Mouse (Mus musculus) heart, postnatal 14 days (tissue): ENCODE measurements around the gene Osbpl6. TPM values are rescaled to one million over a fixed set of nuclear protein-coding genes. Genes with fewer than 3 reads are reported as not detected.

Source experiments
- DNase-seq, 2 experiments: peaks; one replicate each; pipeline ENCODE4 v3.0.0; 2021 to 2022
- intact Hi-C: fragments of 180-260 bp; cut with DNase I; formaldehyde crosslinking; loops from one replicate; pipeline ENCODE4 v1.15.1; 2025
- total RNA-seq, 2 experiments: library from RNA; stranded (reverse); gene quantifications; 2 replicates each; pipeline ENCODE4 v1.2.3; 2021

Osbpl6 gene
- total RNA-seq, 2 experiments from 2014 or later: 5.7 to 10.4 TPM

GRCm38 (mm10) chr2:76548836-76549235, 142.5 kb downstream of the Osbpl6 start:
- DNase-seq: no peak
- intact Hi-C loops: no loop called here

GRCm38 (mm10) chr2:76549316-76549715, 143.0 kb downstream of the Osbpl6 start:
- intact Hi-C loops: no loop called here
- no peak for DNase-seq

- intact Hi-C loops: no loop called here
- no peak for DNase-seq
Measured at GRCm38 (mm10) chr2:76555852-76556558, 149.7 kb downstream of the Osbpl6 start.

GRCm38 (mm10) chr2:76560146-76560545, 153.8 kb downstream of the Osbpl6 start:
- no peak for DNase-seq
- intact Hi-C loops: no loop called here

GRCm38 (mm10) chr2:76563862-76564261, 157.6 kb downstream of the Osbpl6 start:
- DNase-seq: no peak
- intact Hi-C loops: no loop called here

GRCm38 (mm10) chr2:76566933-76567551, 160.7 kb downstream of the Osbpl6 start:
- intact Hi-C loops: no loop called here
- DNase-seq: no peak

GRCm38 (mm10) chr2:76571543-76571942, 165.2 kb downstream of the Osbpl6 start:
- no peak for DNase-seq
- intact Hi-C loops: no loop called here

- intact Hi-C loops: no loop called here
- DNase-seq: no peak
Measured at GRCm38 (mm10) chr2:76578911-76579310, 172.6 kb downstream of the Osbpl6 start.

GRCm38 (mm10) chr2:76585090-76585489, 178.8 kb downstream of the Osbpl6 start:
- no peak for DNase-seq
- intact Hi-C loops: no loop called here

GRCm38 (mm10) chr2:76586906-76587305, 180.6 kb downstream of the Osbpl6 start:
- DNase-seq: no peak
- intact Hi-C loops: no loop called here

GRCm38 (mm10) chr2:76590221-76590620, 183.9 kb downstream of the Osbpl6 start:
- intact Hi-C loops: no loop called here
- DNase-seq: no peak

- DNase-seq: no peak
- intact Hi-C loops: no loop called here
Measured at GRCm38 (mm10) chr2:76592401-76592924, 186.2 kb downstream of the Osbpl6 start.

- intact Hi-C loops: no loop called here
- no peak for DNase-seq
Measured at GRCm38 (mm10) chr2:76597521-76597920, 191.2 kb downstream of the Osbpl6 start.

- no peak for DNase-seq
Measured at GRCm38 (mm10) chr2:76599214-76599613, 192.9 kb downstream of the Osbpl6 start.

GRCm38 (mm10) chr2:76602256-76602655, 195.9 kb downstream of the Osbpl6 start:
- intact Hi-C loops: no loop called here
- DNase-seq: no peak

More at GRCm38 (mm10) chr2:76599214-76599613, 192.9 kb downstream of the Osbpl6 start:
- intact Hi-C loops: no loop called here

- no peak for DNase-seq
- intact Hi-C loops: no loop called here
Measured at GRCm38 (mm10) chr2:76606704-76607103, 200.4 kb downstream of the Osbpl6 start.

- intact Hi-C loops: no loop called here
- no peak for DNase-seq
Measured at GRCm38 (mm10) chr2:76610326-76611104, 204.2 kb downstream of the Osbpl6 start.

- intact Hi-C loops: no loop called here
- no peak for DNase-seq
Measured at GRCm38 (mm10) chr2:76611996-76612395, 205.7 kb downstream of the Osbpl6 start.

GRCm38 (mm10) chr2:76618078-76618477, 211.8 kb downstream of the Osbpl6 start:
- intact Hi-C loops: loop anchor here (2.0 kb wide), 1 partner anchor 251 kb away; no protein-coding TSS in a partner anchor
- DNase-seq: peak; percentile 7 to 50

- no peak for DNase-seq
Measured at GRCm38 (mm10) chr2:76620188-76620587, 213.9 kb downstream of the Osbpl6 start.

GRCm38 (mm10) chr2:76621724-76622123, 215.4 kb downstream of the Osbpl6 start:
- intact Hi-C loops: no loop called here
- no peak for DNase-seq

More at GRCm38 (mm10) chr2:76620188-76620587, 213.9 kb downstream of the Osbpl6 start:
- intact Hi-C loops: no loop called here
